Mouse (Mus musculus) kidney, embryonic 16.5 days (tissue): ENCODE measurements around the gene Ulk3. TPM values are rescaled to one million over a fixed set of nuclear protein-coding genes. Genes with fewer than 3 reads are reported as not detected.

Experiments used
- ATAC-seq: fragments of 200-750 bp; cut with Nextera tagmentation; 2 replicates; pipeline ENCODE4 v1.8.0; 2017; ENCODE audit warnings: moderate TSS enrichment; ENCODE audit not compliant: low FRiP score, low TSS enrichment
- H3K27ac ChIP-seq: fragments of 300-500 bp; sonication (generic); 2 replicates; pipeline ENCODE4 v1.5.1; 2014; ENCODE audit warnings: low read length
- H3K27me3 ChIP-seq: fragments of 300-500 bp; sonication (generic); 2 replicates; pipeline ENCODE4 v1.6.1; 2014; ENCODE audit warnings: low read length, control low read depth, mixed read lengths; ENCODE audit not compliant: insufficient read depth
- H3K36me3 ChIP-seq: fragments of 300-500 bp; sonication (generic); 2 replicates; pipeline ENCODE4 v1.6.1; 2014; ENCODE audit warnings: low read length, control low read depth, mixed read lengths; ENCODE audit not compliant: insufficient read depth
- H3K4me1 ChIP-seq: fragments of 300-500 bp; sonication (generic); 2 replicates; pipeline ENCODE4 v1.6.1; 2014; ENCODE audit warnings: low read length, control low read depth, mixed read lengths; ENCODE audit not compliant: insufficient read depth
- H3K4me2 ChIP-seq: fragments of 300-500 bp; sonication (generic); replicated peaks from 2 replicates; pipeline ENCODE4 v1.6.1; 2014; ENCODE audit warnings: low read depth, low read length
- H3K4me3 ChIP-seq: fragments of 300-500 bp; sonication (generic); 2 replicates; pipeline ENCODE4 v1.5.1; 2014; ENCODE audit warnings: mild to moderate bottlenecking, low read length
- H3K9ac ChIP-seq: fragments of 300-500 bp; sonication (generic); replicated peaks from 2 replicates; pipeline ENCODE4 v1.6.1; 2014; ENCODE audit warnings: low read length
- H3K9me3 ChIP-seq: fragments of 300-500 bp; sonication (generic); 2 replicates; pipeline ENCODE4 v1.6.1; 2016; ENCODE audit warnings: low read length, control low read depth
- WGBS: fragments of 180-500 bp; shearing (Covaris S2); extraction: QIAGEN DNeasy Blood & Tissue Kit; methylation state at CpG from one replicate; pipeline ENCODE4 v1.1.7; 2014; 5-methylcytosine and 5-hydroxymethylcytosine counted together
- polyA plus RNA-seq: library from polyadenylated mRNA; unstranded; fragments of >200 nt; fragmentation: Nextera tagmentation; extraction: Ambion mirVana; gene quantifications from 2 replicates; pipeline ENCODE4 v1.2.1, GENCODE M21; 2015

Gene Ulk3
- polyA plus RNA-seq, 1 experiment from 2014 or later: 18.3 TPM

GRCm38 (mm10) chr9:57606139-57606851, 17.0 kb downstream of the Ulk3 start, which contains the start of gene Cplx3:
Gene Cplx3 (minus strand): TSS chr9:57606281.
- no peaks in the 10 kb centered on the region for H3K36me3 ChIP-seq
- peaks cover 5% of the 10 kb centered on the region for H3K4me1 ChIP-seq
- H3K9ac ChIP-seq: no peak within 1 kb of the TSS
- H3K27me3 ChIP-seq: peaks cover 4% of the 10 kb centered on the region; the same call in 1 of the 2 replicates
- H3K27ac ChIP-seq: no peak within 1 kb of the TSS
- 0 out of 2 replicates have a peak within 1 kb of the TSS, but pooled peaks have one; percentile 8 for H3K4me2 ChIP-seq
- no peak within 1 kb of the TSS for H3K4me3 ChIP-seq
- no peaks in the 10 kb centered on the region for H3K9me3 ChIP-seq
- 5% methylated on average over 24 of the region's 24 CpGs for WGBS
- peak; percentile 76 for ATAC-seq

DNA sequence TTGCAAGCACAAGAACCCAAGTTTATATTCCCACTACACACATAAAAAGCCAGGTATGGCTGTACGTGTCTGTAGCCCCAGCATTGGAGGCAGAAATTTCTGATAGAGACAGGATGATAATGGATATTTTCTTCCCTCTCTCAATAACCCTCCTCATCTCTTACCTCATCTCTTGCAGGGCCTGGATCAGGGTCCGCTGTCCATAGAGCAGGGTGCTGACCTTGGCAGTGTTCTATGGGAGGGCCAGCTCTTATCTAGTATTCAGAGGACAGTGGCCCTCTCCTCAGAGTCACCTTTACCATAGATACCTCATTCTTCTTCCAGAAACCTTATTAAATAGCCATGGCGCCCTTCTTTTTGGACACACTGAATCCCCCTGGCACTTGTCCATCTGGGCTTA, 20.6 kb downstream of the Ulk3 start:
- Histone ChIP-seq H3K4me1 (peaks cover 5% of the 10 kb centered on the region), H3K9ac (no peak overlapping the region), H3K4me2 (no peak overlapping the region), H3K27ac (no peak overlapping the region), H3K27me3 (peaks cover 4% of the 10 kb centered on the region; the same call in 1 of the 2 replicates), H3K4me3 (no peak overlapping the region), H3K9me3 (no peaks in the 10 kb centered on the region), H3K36me3 (no peaks in the 10 kb centered on the region)
- WGBS: 59% methylated on average over 3 of the region's 3 CpGs
- ATAC-seq: no peak

- ATAC-seq: no peak
- H3K4me3 ChIP-seq: no peak overlapping the region
- H3K36me3 ChIP-seq: no peaks in the 10 kb centered on the region
- H3K4me1 ChIP-seq: peaks cover 5% of the 10 kb centered on the region
- H3K4me2 ChIP-seq: no peak overlapping the region
- no peaks in the 10 kb centered on the region for H3K9me3 ChIP-seq
- 0 out of 2 replicates have a peak, but pooled peaks cover 4% of the 10 kb centered on the region for H3K27me3 ChIP-seq
- no peak overlapping the region for H3K27ac ChIP-seq
- no peak overlapping the region for H3K9ac ChIP-seq
- 52% methylated on average over 3 of the region's 3 CpGs for WGBS
These were observed 21.1 kb downstream of the Ulk3 start for GRCm38 (mm10) chr9:57610359-57610826.

DNA sequence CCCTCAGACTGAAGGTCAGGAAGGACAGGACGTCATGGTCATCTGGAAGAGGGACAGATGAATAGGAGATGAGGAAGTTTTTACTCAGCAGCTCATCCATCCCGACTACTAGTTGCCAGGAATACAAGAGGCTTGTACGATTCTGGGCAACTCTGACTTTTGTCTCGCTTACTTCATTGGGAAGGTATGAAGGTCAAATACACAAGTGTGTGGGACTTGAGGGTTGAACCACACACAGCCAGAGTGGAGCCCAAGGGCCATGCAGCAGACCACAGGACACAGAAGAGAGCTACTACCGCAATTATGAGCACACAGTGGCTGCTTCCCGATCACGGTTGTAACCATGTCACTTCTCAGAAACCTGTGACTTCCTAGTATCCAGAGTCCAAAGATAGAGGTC, 23.3 kb downstream of the Ulk3 start:
- no peaks in the 10 kb centered on the region for H3K4me1 ChIP-seq
- no peaks in the 10 kb centered on the region for H3K36me3 ChIP-seq
- H3K27me3 ChIP-seq: no peaks in the 10 kb centered on the region
- WGBS: 78% methylated on average over 7 of the region's 7 CpGs
- no peak overlapping the region for H3K4me2 ChIP-seq
- no peak overlapping the region for H3K4me3 ChIP-seq
- no peak overlapping the region for H3K9ac ChIP-seq
- no peak overlapping the region for H3K27ac ChIP-seq
- no peak for ATAC-seq
- no peaks in the 10 kb centered on the region for H3K9me3 ChIP-seq

GRCm38 (mm10) chr9:57613975-57614374, 24.7 kb downstream of the Ulk3 start:
- no peaks in the 10 kb centered on the region for H3K36me3 ChIP-seq
- no peak for ATAC-seq
- no peaks in the 10 kb centered on the region for H3K9me3 ChIP-seq
- H3K27me3 ChIP-seq: no peaks in the 10 kb centered on the region
- H3K9ac ChIP-seq: no peak overlapping the region
- no peak overlapping the region for H3K4me2 ChIP-seq
- 69% methylated on average over 7 of the region's 7 CpGs for WGBS
- H3K27ac ChIP-seq: no peak overlapping the region
- no peak overlapping the region for H3K4me3 ChIP-seq
- no peaks in the 10 kb centered on the region for H3K4me1 ChIP-seq

GRCm38 (mm10) chr9:57614786-57615185, 25.5 kb downstream of the Ulk3 start:
- ATAC-seq: no peak
- no peak overlapping the region for H3K9ac ChIP-seq
- H3K4me3 ChIP-seq: no peak overlapping the region
- H3K4me1 ChIP-seq: no peaks in the 10 kb centered on the region
- no peaks in the 10 kb centered on the region for H3K27me3 ChIP-seq
- WGBS: 86% methylated on average over 4 of the region's 4 CpGs
- no peaks in the 10 kb centered on the region for H3K9me3 ChIP-seq
- no peak overlapping the region for H3K27ac ChIP-seq
- no peak overlapping the region for H3K4me2 ChIP-seq
- no peaks in the 10 kb centered on the region for H3K36me3 ChIP-seq

- Histone ChIP-seq H3K27ac (no peak overlapping the region), H3K36me3 (no peaks in the 10 kb centered on the region), H3K9ac (no peak overlapping the region), H3K9me3 (no peaks in the 10 kb centered on the region), H3K4me3 (no peak overlapping the region), H3K27me3 (no peaks in the 10 kb centered on the region), H3K4me1 (no peaks in the 10 kb centered on the region), H3K4me2 (no peak overlapping the region)
- WGBS: 78% methylated on average over 8 of the region's 8 CpGs
- ATAC-seq: no peak
These were observed 28.4 kb downstream of the Ulk3 start for GRCm38 (mm10) chr9:57617556-57618169.

DNA sequence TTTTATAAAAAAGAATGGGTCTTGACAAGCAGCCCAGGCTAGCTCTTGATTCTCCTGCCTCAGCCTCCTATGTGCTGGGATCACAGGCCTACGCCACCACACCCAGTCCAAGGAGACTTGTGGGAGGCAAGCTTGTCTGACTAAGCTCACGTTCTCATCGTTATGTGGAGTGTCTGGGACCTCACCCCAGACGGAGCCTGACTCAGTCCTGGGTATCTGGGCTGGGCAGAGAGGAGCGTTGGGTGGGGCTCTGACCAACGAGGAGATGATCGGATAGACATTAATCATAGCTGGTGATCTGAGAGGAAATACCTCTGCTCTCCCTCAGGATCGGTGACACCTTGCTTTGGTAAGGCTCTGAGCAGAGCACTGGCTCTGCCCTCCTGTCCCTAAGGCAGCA, 29.6 kb downstream of the Ulk3 start:
- 65% methylated on average over 8 of the region's 8 CpGs for WGBS
- H3K4me3 ChIP-seq: no peak overlapping the region
- H3K4me2 ChIP-seq: no peak overlapping the region
- H3K9me3 ChIP-seq: no peaks in the 10 kb centered on the region
- no peaks in the 10 kb centered on the region for H3K4me1 ChIP-seq
- H3K27me3 ChIP-seq: no peaks in the 10 kb centered on the region
- ATAC-seq: no peak
- no peak overlapping the region for H3K27ac ChIP-seq
- H3K36me3 ChIP-seq: no peaks in the 10 kb centered on the region
- no peak overlapping the region for H3K9ac ChIP-seq

GRCm38 (mm10) chr9:57620674-57621073, 31.4 kb downstream of the Ulk3 start, which contains the start of gene Lman1l:
Gene Lman1l (minus strand): TSS chr9:57620774.
- Histone ChIP-seq H3K27ac (no peak within 1 kb of the TSS), H3K9ac (no peak within 1 kb of the TSS), H3K4me2 (no peak within 1 kb of the TSS), H3K9me3 (no peaks in the 10 kb centered on the region), H3K27me3 (no peaks in the 10 kb centered on the region), H3K36me3 (peaks cover 15% of the 10 kb centered on the region), H3K4me1 (no peaks in the 10 kb centered on the region), H3K4me3 (no peak within 1 kb of the TSS)
- 91% methylated on average over 5 of the region's 5 CpGs for WGBS
- no peak for ATAC-seq

DNA sequence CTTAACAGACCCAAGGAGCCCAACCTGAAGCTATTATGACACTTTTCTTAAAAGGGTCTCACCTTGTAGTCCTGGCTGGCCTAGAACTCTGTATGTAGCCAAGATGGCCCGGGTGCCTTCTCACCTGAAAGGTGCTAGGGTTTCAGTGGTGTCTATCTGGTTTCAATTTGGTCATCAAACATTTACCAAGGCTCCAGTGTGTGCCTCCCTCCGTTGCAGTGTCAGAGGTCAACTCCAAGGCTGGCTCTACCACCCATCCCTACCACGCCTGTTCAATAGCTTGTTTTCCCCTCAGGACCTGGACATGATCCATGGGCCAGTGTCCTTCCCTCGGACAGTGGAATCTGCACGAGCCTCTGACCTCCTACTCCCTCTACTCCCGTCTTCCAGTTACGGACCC, 35.0 kb downstream of the Ulk3 start:
- H3K4me2 ChIP-seq: no peak overlapping the region
- H3K27ac ChIP-seq: no peak overlapping the region
- no peak overlapping the region for H3K4me3 ChIP-seq
- H3K36me3 ChIP-seq: peaks cover 50% of the 10 kb centered on the region
- H3K27me3 ChIP-seq: no peaks in the 10 kb centered on the region
- WGBS: 76% methylated on average over 7 of the region's 7 CpGs
- no peak overlapping the region for H3K9ac ChIP-seq
- ATAC-seq: no peak
- H3K4me1 ChIP-seq: no peaks in the 10 kb centered on the region
- no peaks in the 10 kb centered on the region for H3K9me3 ChIP-seq
